Mouse (Mus musculus) brain, embryonic 14.5 days (tissue): ENCODE results near the gene Cemip2.

Source experiments
- CTCF ChIP-seq: fragments of 200-500 bp; IDR thresholded peaks from 2 replicates; pipeline ENCODE4 v1.5.1; 2012; ENCODE audit warnings: inconsistent platforms, mild to moderate bottlenecking, moderate library complexity, borderline replicate concordance; ENCODE audit not compliant: insufficient read depth, insufficient read length; ENCODE audit errors: extremely low read depth
- POLR2A ChIP-seq: fragments of 200-500 bp; IDR thresholded peaks from 2 replicates; pipeline ENCODE4 v1.6.1; 2012; ENCODE audit warnings: mild to moderate bottlenecking, inconsistent platforms, borderline replicate concordance; ENCODE audit not compliant: poor library complexity, insufficient read depth, insufficient read length, severe bottlenecking; ENCODE audit errors: extremely low read depth

- TF ChIP-seq POLR2A (no peak), CTCF (no peak)
Observed at GRCm38 (mm10) chr19:21883053-21883452, 104.9 kb downstream of the Cemip2 start.
